Mouse (Mus musculus): ENCODE measurements around the gene Nampt. TPM values are rescaled to one million over a fixed set of nuclear protein-coding genes. Genes with fewer than 3 reads are reported as not detected.

Nampt gene
- polyA plus RNA-seq (2014; fragmentation: Illumina TruSeq; extraction: RNeasy Lipid Tissue Mini Kit (QIAGEN cat#74804)), result 129 TPM

GRCm38 (mm10) chr12:32819416-32819815, at the start of gene Nampt:
Gene Nampt, plus strand, starts transcription at chr12:32819545.

Other genes with a start within 250 kb of the Nampt start
- 284 TPM for gene Sypl, start 134.3 kb downstream of the Nampt start, polyA plus RNA-seq (2014; fragmentation: Illumina TruSeq; extraction: RNeasy Lipid Tissue Mini Kit (QIAGEN cat#74804))

All from ovary, adult 10 weeks (tissue).